Mouse (Mus musculus) cerebellum, adult 9-11 months (tissue): Measurements from ENCODE around the gene Cd300lg.
A peak's percentile ranks its signal among the peaks of the same experiment; 100 is the strongest.

Source experiments
- DNase-seq: peaks from one replicate; pipeline ENCODE4 v3.0.0; 2022

Gene Cd300lg

GRCm38 (mm10) chr11:102053847-102054246, 12.5 kb downstream of the Cd300lg start:
- DNase-seq = peak; percentile 68

GRCm38 (mm10) chr11:102061236-102061940, 20.1 kb downstream of the Cd300lg start:
- peak; percentile 83 for DNase-seq

- peak; percentile 34 for DNase-seq
Measured at GRCm38 (mm10) chr11:102061941-102062473, 20.7 kb downstream of the Cd300lg start.

- DNase-seq = no peak
Measured at GRCm38 (mm10) chr11:102063076-102063475, 21.8 kb downstream of the Cd300lg start.

GRCm38 (mm10) chr11:102068969-102069368, 27.7 kb downstream of the Cd300lg start:
- no peak for DNase-seq

- no peak for DNase-seq
Measured at GRCm38 (mm10) chr11:102069633-102070032, 28.3 kb downstream of the Cd300lg start.

GRCm38 (mm10) chr11:102070426-102070825, 29.1 kb downstream of the Cd300lg start:
- no peak for DNase-seq

GRCm38 (mm10) chr11:102072729-102073128, 31.4 kb downstream of the Cd300lg start:
- DNase-seq = no peak

- DNase-seq = no peak
Measured at GRCm38 (mm10) chr11:102073722-102074121, 32.4 kb downstream of the Cd300lg start.

- peak; percentile 59 for DNase-seq
Measured at GRCm38 (mm10) chr11:102082322-102082721, 41.0 kb downstream of the Cd300lg start.

GRCm38 (mm10) chr11:102083193-102083592, 41.9 kb downstream of the Cd300lg start:
- DNase-seq = no peak

GRCm38 (mm10) chr11:102084159-102084558, 42.9 kb downstream of the Cd300lg start:
- no peak for DNase-seq

- no peak for DNase-seq
Measured at GRCm38 (mm10) chr11:102086331-102086730, 45.0 kb downstream of the Cd300lg start.

GRCm38 (mm10) chr11:102087081-102087751, 45.9 kb downstream of the Cd300lg start:
- peak; percentile 80 for DNase-seq

GRCm38 (mm10) chr11:102087931-102088898, 46.9 kb downstream of the Cd300lg start, which contains the start of gene Mpp2:
Mpp2 (minus strand) TSS chr11:102088515.
- DNase-seq = peak; percentile 79

- peak; percentile 62 for DNase-seq
Measured at GRCm38 (mm10) chr11:102089088-102089808, 47.9 kb downstream of the Cd300lg start.

- no peak for DNase-seq
Measured at GRCm38 (mm10) chr11:102095676-102096075, 54.4 kb downstream of the Cd300lg start.

GRCm38 (mm10) chr11:102096446-102096845, 55.1 kb downstream of the Cd300lg start:
- DNase-seq = no peak

- peak; percentile 76 for DNase-seq
Measured at GRCm38 (mm10) chr11:102096887-102097391, 55.6 kb downstream of the Cd300lg start.

GRCm38 (mm10) chr11:102101219-102101618, 59.9 kb downstream of the Cd300lg start, which contains the start of gene Ppy:
Ppy (minus strand) TSS chr11:102101319.
- no peak for DNase-seq

GRCm38 (mm10) chr11:102102485-102103258, 61.4 kb downstream of the Cd300lg start:
- no peak for DNase-seq
